Mouse (Mus musculus) E14TG2a.4 (cell line): ENCODE data around the gene Zfp518a.

Experiments
- H3K27me3 ChIP-seq: 2 replicates; pipeline ENCODE4 v1.6.1; 2014; ENCODE audit warnings: low read length, control low read depth; ENCODE audit not compliant: insufficient read depth
- H3K36me3 ChIP-seq: 2 replicates; pipeline ENCODE4 v1.6.1; 2014; ENCODE audit warnings: low read length, control low read depth; ENCODE audit not compliant: insufficient read depth
- H3K4me1 ChIP-seq: replicated peaks from 2 replicates; pipeline ENCODE4 v1.6.1; 2014; ENCODE audit warnings: low read depth, low read length, control low read depth
- H3K4me3 ChIP-seq: replicated peaks from 2 replicates; pipeline ENCODE4 v1.5.1; 2014; ENCODE audit warnings: mild to moderate bottlenecking, low read length
- H3K9me3 ChIP-seq: 2 replicates; pipeline ENCODE4 v1.6.1; 2014; ENCODE audit warnings: low read length, control low read depth
- CTCF ChIP-seq: conservative IDR thresholded peaks from 2 replicates; pipeline ENCODE4 v1.5.1; 2014; ENCODE audit warnings: low read length
- NANOG ChIP-seq: IDR thresholded peaks from 2 replicates; pipeline ENCODE4 v1.6.1; 2014; ENCODE audit warnings: borderline replicate concordance, low read length, mixed read lengths
- POU5F1 ChIP-seq: IDR thresholded peaks from 2 replicates; pipeline ENCODE4 v1.6.1; 2014; ENCODE audit warnings: low read length, borderline replicate concordance

The Zfp518a gene

DNA sequence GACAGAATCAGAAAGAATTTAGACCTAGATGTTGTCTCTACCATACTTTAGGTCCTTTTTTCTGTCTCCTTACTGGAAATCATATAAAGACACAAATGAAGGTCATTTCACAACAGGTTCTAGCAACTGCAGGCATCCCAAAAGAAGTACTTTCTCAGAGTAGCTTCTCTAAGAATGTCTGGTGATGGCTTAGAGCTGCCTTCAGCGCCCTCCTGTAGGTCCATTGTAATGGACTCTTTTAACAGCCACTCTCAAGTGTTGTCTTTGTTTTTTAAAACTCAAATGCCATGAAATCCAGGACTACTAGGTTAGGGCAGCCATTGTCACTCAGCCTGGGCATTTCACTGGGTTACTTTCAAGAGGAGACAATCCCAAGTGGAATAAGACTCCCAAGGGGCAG lies 64.5 kb downstream of the Zfp518a start:
- peaks cover 8% of the 10 kb centered on the region; the same call in 1 of the 2 replicates for H3K27me3 ChIP-seq
- 0 out of 2 replicates have a peak overlapping the region, but pooled peaks have one; percentile 26 for H3K4me3 ChIP-seq
- TF ChIP-seq CTCF (no peak), NANOG (peak; percentile 34; the same call in 1 of the 2 replicates)
- peaks cover 39% of the 10 kb centered on the region for H3K4me1 ChIP-seq
- H3K9me3 ChIP-seq, result peaks cover 9% of the 10 kb centered on the region
- H3K36me3 ChIP-seq, result no peaks in the 10 kb centered on the region

DNA sequence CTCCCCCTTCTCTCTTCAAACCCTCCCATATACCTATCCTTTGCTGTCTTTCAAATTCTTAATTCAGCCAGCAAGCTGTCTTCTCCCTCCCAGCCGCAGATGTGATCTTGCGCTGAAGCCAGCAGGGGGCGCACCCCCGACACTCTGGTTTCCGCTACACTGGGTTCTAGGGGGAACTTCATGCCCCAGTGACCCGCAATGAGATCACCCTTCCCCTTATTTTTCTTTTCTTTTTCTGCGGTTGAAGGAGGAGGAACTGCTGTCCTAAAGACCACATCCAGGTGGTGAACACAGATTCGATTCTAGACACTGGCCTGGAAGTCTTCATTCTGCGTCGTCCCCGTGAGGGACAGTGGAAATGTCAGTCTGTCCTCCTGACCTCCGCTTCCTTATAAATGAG lies 68.5 kb downstream of the Zfp518a start:
- TF ChIP-seq CTCF (peak; percentile 71), POU5F1 (no peak)
- no peaks in the 10 kb centered on the region for H3K9me3 ChIP-seq

DNA sequence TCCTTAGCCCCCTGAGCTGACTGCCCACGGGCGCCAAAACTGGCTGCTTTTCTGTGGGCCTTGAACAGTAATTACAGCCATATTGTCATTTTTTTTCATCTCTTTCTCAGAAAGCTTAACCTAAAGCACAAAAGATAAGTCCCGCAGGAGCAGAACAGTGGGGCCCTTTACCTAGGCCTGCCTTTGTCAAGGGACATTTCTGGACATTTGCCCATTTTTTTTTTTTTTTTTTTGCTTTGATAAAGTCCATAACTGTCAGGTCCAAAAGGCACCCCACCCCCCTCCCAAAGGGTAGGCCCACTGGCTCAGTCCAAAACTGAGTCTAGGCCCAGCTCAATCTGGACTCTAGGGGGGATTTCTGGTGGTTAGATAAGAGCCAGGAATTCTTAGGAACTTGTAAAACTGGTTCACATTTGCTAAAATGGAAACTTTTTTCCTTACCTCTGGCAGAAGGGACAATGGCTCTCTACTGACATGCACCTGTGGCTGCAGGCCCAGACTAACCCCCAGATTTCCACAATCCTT lies 69.9 kb downstream of the Zfp518a start:
- no peak for TF ChIP-seq NANOG
- TF ChIP-seq POU5F1, result no peak
- TF ChIP-seq CTCF, result no peak
- H3K27me3 ChIP-seq, result peaks cover 8% of the 10 kb centered on the region; the same call in 1 of the 2 replicates
- H3K36me3 ChIP-seq, result no peaks in the 10 kb centered on the region
- no peaks in the 10 kb centered on the region for H3K9me3 ChIP-seq
- H3K4me3 ChIP-seq, result no peak overlapping the region
- peaks cover 22% of the 10 kb centered on the region for H3K4me1 ChIP-seq

More for the DNA sequence above, 68.5 kb downstream of the Zfp518a start:
- Histone ChIP-seq H3K4me3 (no peak overlapping the region), H3K4me1 (peaks cover 34% of the 10 kb centered on the region), H3K36me3 (no peaks in the 10 kb centered on the region), H3K27me3 (peaks cover 8% of the 10 kb centered on the region; the same call in 1 of the 2 replicates)

DNA sequence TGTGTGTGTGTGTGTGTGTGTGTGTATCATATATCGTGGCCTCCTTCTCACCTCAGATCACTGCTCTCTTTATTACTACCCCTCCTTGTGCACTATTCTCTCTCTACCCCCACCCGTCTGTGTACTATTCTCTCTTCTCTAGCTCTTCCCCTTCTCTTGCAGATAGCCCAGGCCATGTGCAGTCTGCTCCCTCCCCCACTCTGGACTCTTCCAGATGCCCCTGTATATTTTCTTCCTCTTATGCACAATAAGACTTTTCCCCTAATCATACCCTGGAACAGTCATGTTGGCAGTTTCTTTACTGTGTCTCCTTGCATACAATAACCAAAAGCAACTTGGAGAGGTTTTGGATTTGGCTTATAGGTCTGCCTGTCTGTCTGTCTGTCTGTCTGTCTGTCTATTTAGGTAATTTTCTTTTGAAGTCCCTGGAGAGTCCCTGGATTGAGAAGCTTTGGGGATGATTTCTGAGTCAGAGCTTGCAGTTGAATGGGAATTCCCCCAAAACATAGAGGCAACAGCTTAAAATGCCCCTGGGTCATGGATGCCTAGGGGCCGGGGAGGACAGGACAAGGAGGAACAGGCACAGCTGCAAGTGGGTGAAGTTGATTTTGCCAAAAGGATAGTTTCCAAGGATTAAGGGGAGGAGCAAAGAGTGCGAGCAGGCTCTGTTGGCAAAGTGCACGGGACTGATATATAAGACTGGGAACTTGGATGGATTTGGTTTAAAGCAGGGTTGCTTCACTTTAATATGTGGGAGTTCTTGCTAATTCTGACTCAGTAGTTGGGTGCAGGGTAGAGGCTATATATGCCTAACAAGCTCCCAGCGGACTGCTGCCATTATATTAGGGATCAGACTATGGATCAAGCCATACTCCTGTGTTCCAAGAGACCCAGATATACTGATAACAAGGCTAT lies 70.7 kb downstream of the Zfp518a start:
- H3K9me3 ChIP-seq, result no peaks in the 10 kb centered on the region
- H3K4me3 ChIP-seq, result no peak overlapping the region
- H3K27me3 ChIP-seq, result peaks cover 8% of the 10 kb centered on the region; the same call in 1 of the 2 replicates
- no peaks in the 10 kb centered on the region for H3K36me3 ChIP-seq
- TF ChIP-seq NANOG (no peak), POU5F1 (no peak), CTCF (no peak)
- H3K4me1 ChIP-seq, result peaks cover 14% of the 10 kb centered on the region
